Mouse (Mus musculus) ES-E14 (cell line): ENCODE measurements around the gene Krt12. TPM values are rescaled to one million over a fixed set of nuclear protein-coding genes. Genes with fewer than 3 reads are reported as not detected.

Experiments used
- DNase-seq: peaks from one replicate; pipeline ENCODE4 v3.0.0-alpha.2; 2013; ENCODE audit warnings: low read depth, low spot score
- H3K27ac ChIP-seq: 2 replicates; pipeline ENCODE4 v1.5.1; 2012; ENCODE audit warnings: low read depth, mild to moderate bottlenecking, low read length, moderate library complexity, mixed read lengths; ENCODE audit not compliant: poor library complexity, insufficient read depth, severe bottlenecking
- H3K36me3 ChIP-seq: 2 replicates; pipeline ENCODE4 v1.6.1; 2012; ENCODE audit warnings: mild to moderate bottlenecking, low read length, moderate library complexity, mixed read lengths; ENCODE audit not compliant: control insufficient read depth, poor library complexity, insufficient read depth, severe bottlenecking
- H3K4me1 ChIP-seq, 2 experiments: fragments of 150-350 bp in 1 of 2; sonication (generic) in 1 of 2; 2 replicates each; pipeline ENCODE4 v1.6.1; 2012; ENCODE audit warnings: low read length in 2 of 2, mild to moderate bottlenecking in 1 of 2, mixed read lengths in 1 of 2; ENCODE audit not compliant: control insufficient read depth in 2 of 2, insufficient read depth in 2 of 2, poor library complexity in 1 of 2
- H3K4me3 ChIP-seq, 2 experiments: fragments of 150-350 bp in 1 of 2; sonication (generic) in 1 of 2; 2 replicates each; pipeline ENCODE4 v1.5.1; 2012; ENCODE audit warnings: low read length in 2 of 2, low read depth in 1 of 2, mild to moderate bottlenecking in 1 of 2, mixed read lengths in 1 of 2; ENCODE audit not compliant: insufficient read depth in 1 of 2, poor library complexity in 1 of 2, severe bottlenecking in 1 of 2
- H3K9ac ChIP-seq: 2 replicates; pipeline ENCODE4 v1.6.1; 2012; ENCODE audit warnings: low read depth, mild to moderate bottlenecking, low read length, mixed read lengths; ENCODE audit not compliant: poor library complexity, insufficient read depth, severe bottlenecking
- H3K9me3 ChIP-seq: fragments of 150-350 bp; sonication (generic); 2 replicates; pipeline ENCODE4 v1.6.1; 2012; ENCODE audit warnings: low read depth, mild to moderate bottlenecking, low read length; ENCODE audit not compliant: control insufficient read depth, insufficient read depth
- CHD2 ChIP-seq: IDR thresholded peaks from 2 replicates; pipeline ENCODE4 v1.6.1; 2014; ENCODE audit warnings: mild to moderate bottlenecking, low read depth, low read length, inconsistent platforms
- HCFC1 ChIP-seq: IDR thresholded peaks from 2 replicates; pipeline ENCODE4 v1.6.1; 2012; ENCODE audit warnings: low read length, inconsistent platforms, borderline replicate concordance; ENCODE audit not compliant: insufficient read depth
- MAFK ChIP-seq: IDR thresholded peaks from 2 replicates; pipeline ENCODE4 v1.6.1; 2014; ENCODE audit warnings: mild to moderate bottlenecking, low read depth, low read length, inconsistent platforms; ENCODE audit not compliant: insufficient read depth
- ZC3H11A ChIP-seq: IDR thresholded peaks from 2 replicates; pipeline ENCODE4 v1.6.1; 2012; ENCODE audit warnings: low read depth, mild to moderate bottlenecking, inconsistent platforms, low read length, borderline replicate concordance
- ZNF384 ChIP-seq: IDR thresholded peaks from 2 replicates; pipeline ENCODE4 v1.6.1; 2012; ENCODE audit warnings: low read depth, low read length, inconsistent platforms
- in situ Hi-C, 2 experiments: fragments of 600-800 bp; cut with MboI; formaldehyde crosslinking; loops; one replicate each; pipeline ENCODE4 v1.15.1; 2025; ENCODE audit warnings: low sequenced_read_pairs in 2 of 2, inconsistent platforms in 1 of 2; ENCODE audit not compliant: unreplicated experiment in 2 of 2
- total RNA-seq: library from RNA; depleted of rRNA; stranded (reverse); fragments of 300-350 nt; gene quantifications from 2 replicates; pipeline ENCODE4 v1.2.3, GENCODE M21; 2012; rRNA removed

The Krt12 gene
- 0.37 and 0.49 TPM in 2 replicates for total RNA-seq

- in situ Hi-C loops, result no loop called here
- peak within 1 kb of the TSS; percentile 27; the same call in 1 of the 2 replicates for H3K9ac ChIP-seq
- TF ChIP-seq ZNF384 (no peak), HCFC1 (no peak), MAFK (no peak), ZC3H11A (no peak), CHD2 (no peak)
- H3K4me3 ChIP-seq, result peak within 1 kb of the TSS; percentile 42 to 60; a peak in 3 of 4 replicates
- H3K27ac ChIP-seq, result no peak within 1 kb of the TSS
- no peaks in the 10 kb centered on the region for H3K9me3 ChIP-seq
- no peaks in the 10 kb centered on the region for H3K36me3 ChIP-seq
- no peaks in the 10 kb centered on the region for H3K4me1 ChIP-seq
- no peak for DNase-seq
Measured at GRCm38 (mm10) chr11:99422159-99422558, at the start of gene Krt12. Krt12 (minus strand) TSS chr11:99422259.

GRCm38 (mm10) chr11:99469228-99469627 lies 47.2 kb upstream of the Krt12 start:
- in situ Hi-C loops, result loop anchor here (5.0 to 10.0 kb wide), 2 partner anchors 826 to 828 kb away; no protein-coding TSS in a partner anchor
- no peak for TF ChIP-seq ZNF384
- no peak for TF ChIP-seq HCFC1
- TF ChIP-seq MAFK, result no peak
- TF ChIP-seq ZC3H11A, result no peak
- TF ChIP-seq CHD2, result no peak
- H3K27ac ChIP-seq, result no peak overlapping the region

GRCm38 (mm10) chr11:99468566-99468965 lies 46.5 kb upstream of the Krt12 start:
- Histone ChIP-seq H3K9ac (no peak overlapping the region), H3K4me1 (no peaks in the 10 kb centered on the region), H3K27ac (no peak overlapping the region), H3K4me3 (no peak overlapping the region), H3K9me3 (no peaks in the 10 kb centered on the region), H3K36me3 (no peaks in the 10 kb centered on the region)
- in situ Hi-C loops, result loop anchor here (5.0 to 10.0 kb wide), 2 partner anchors 826 to 829 kb away; no protein-coding TSS in a partner anchor
- no peak for TF ChIP-seq HCFC1
- no peak for TF ChIP-seq ZNF384
- no peak for TF ChIP-seq ZC3H11A
- no peak for TF ChIP-seq CHD2
- no peak for TF ChIP-seq MAFK
- DNase-seq, result no peak

More at GRCm38 (mm10) chr11:99469228-99469627, 47.2 kb upstream of the Krt12 start:
- no peaks in the 10 kb centered on the region for H3K36me3 ChIP-seq
- no peaks in the 10 kb centered on the region for H3K9me3 ChIP-seq
- no peak for DNase-seq
- H3K9ac ChIP-seq, result no peak overlapping the region
- H3K4me1 ChIP-seq, result no peaks in the 10 kb centered on the region
- no peak overlapping the region for H3K4me3 ChIP-seq

DNA sequence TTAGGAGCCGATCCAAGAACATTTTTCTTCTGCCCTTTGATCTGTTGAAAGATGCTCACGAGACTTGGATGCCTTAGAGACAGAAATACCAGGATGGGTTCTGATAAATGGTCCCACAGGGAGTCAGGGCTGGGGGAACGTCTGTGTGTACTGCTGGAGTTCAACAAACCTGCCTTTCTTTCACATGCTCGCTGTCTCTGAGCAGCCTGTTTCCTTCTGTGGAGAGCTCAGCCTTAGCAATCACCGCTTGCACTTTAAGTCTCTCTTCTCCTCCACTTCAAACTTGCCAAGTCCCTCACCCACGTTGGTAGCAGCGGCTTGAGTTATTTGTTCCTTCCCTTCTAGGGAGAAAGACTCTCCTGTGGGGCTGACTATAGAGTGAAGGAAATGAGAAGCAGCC lies 44.3 kb upstream of the Krt12 start:
- Histone ChIP-seq H3K9ac (no peak overlapping the region), H3K4me3 (no peak overlapping the region), H3K4me1 (no peaks in the 10 kb centered on the region), H3K27ac (no peak overlapping the region), H3K9me3 (no peaks in the 10 kb centered on the region), H3K36me3 (no peaks in the 10 kb centered on the region)
- DNase-seq, result no peak
- in situ Hi-C loops, result loop anchor here (5.0 to 10.0 kb wide), 2 partner anchors 828 to 831 kb away; no protein-coding TSS in a partner anchor
- TF ChIP-seq ZC3H11A (no peak), ZNF384 (no peak), CHD2 (no peak), MAFK (no peak), HCFC1 (no peak)

DNA sequence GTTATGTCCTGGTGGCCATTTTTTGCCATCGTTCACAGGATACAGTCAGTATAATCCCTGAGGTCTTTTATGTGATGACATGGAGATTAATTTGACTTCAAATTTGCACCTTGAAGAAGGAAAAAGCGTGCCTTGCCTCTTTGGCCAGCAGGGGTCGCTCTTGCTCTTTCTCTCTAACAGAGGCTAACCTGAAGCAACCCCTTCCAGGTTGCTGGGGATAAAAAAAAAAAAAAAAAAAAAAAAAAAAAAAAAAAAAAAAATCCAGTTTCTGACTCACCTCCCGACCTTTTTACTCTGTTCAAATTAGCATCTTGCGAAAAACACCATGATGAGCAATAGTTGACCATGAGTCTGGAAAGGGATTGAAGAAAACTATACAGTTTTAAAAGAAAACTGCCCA lies 42.8 kb upstream of the Krt12 start:
- no peaks in the 10 kb centered on the region for H3K9me3 ChIP-seq
- no peak overlapping the region for H3K9ac ChIP-seq
- no peaks in the 10 kb centered on the region for H3K4me1 ChIP-seq
- TF ChIP-seq HCFC1 (no peak), ZC3H11A (peak; percentile 89), ZNF384 (peak; percentile 98)
- no peaks in the 10 kb centered on the region for H3K36me3 ChIP-seq
- no peak overlapping the region for H3K4me3 ChIP-seq
- in situ Hi-C loops, result loop anchor here (5.0 to 10.0 kb wide), 3 partner anchors 83 to 832 kb away; no protein-coding TSS in a partner anchor
- peak; percentile 69 for DNase-seq
- H3K27ac ChIP-seq, result no peak overlapping the region
